Comparison of ENCODE assay signal across 8 mouse cellular contexts in the genomic region with DNA sequence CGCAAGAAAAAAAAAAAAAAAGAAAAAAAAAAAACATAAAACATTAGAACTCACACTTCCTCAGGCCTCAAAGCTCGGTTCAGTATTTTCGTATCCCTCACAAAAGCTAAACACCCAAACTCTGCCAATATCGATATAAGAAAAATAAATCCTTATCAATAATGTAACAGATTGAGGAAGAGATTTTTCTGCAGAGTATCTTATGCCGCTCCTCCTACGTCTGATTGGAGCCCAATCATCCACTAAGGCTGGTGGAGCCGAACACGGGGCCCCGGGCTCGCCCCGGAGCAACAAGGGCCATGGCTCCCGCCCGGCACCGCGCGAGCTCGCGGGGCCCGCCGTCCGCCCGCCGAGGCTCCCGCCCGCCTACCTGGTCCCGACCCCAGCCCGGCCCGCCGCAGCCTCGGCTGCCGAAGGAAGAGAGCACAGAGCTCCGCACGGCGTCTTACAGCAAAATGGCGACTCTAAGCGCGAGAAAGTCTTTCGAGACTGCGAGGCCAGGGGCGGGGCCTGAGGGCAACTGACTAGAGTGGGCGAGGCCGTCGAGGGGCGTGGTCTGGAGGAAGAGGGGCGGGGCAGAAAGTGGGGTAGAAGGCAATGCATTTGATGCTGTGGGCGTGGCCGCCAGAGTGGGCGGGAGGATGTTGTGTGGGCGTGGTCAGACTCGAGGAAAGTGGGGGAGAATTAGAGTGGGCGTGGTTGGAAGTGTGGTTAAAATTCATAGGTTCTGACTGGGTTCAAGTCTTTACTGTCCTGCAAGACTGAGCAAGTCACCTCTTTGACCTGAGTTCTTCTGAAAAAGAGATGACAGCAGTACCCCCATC. TPM values are rescaled to one million over a fixed set of nuclear protein-coding genes. Genes with fewer than 3 reads are reported as not detected.
DNase-seq lines count a peak whose midpoint lies in the region; ATAC-seq and TF ChIP-seq lines count a peak whose summit lies in the region.

A gene (minus strand): TSS at position 505 of the 824 bp plus-strand sequence.

- peaks cover 23% of the 10 kb centered on the region for H3K36me3 ChIP-seq in hindbrain, embryonic 10.5 days
- no peaks in the 10 kb centered on the region for H3K36me3 ChIP-seq in lung, postnatal 0 days (ENCODE audit: insufficient read depth, low read length)

- peak within 1 kb of the TSS; percentile 71 for H3K4me3 ChIP-seq in hindbrain, embryonic 10.5 days
- H3K4me3 ChIP-seq in lung, postnatal 0 days (ENCODE audit: low read depth, low read length), result peak within 1 kb of the TSS; percentile 59

- peak within 1 kb of the TSS; percentile 78 for H3K9ac ChIP-seq in lung, postnatal 0 days (replicated peaks; ENCODE audit: low read depth)

- no peaks in the 10 kb centered on the region for H3K27me3 ChIP-seq in hindbrain, embryonic 10.5 days (ENCODE audit: insufficient read depth, poor library complexity, severe bottlenecking)
- H3K27me3 ChIP-seq in lung, postnatal 0 days (replicated peaks; ENCODE audit: insufficient read depth, low read length), result no peaks in the 10 kb centered on the region

- H3K9me3 ChIP-seq in hindbrain, embryonic 10.5 days, result no peaks in the 10 kb centered on the region
- H3K9me3 ChIP-seq in lung, postnatal 0 days (ENCODE audit: low read length), result no peaks in the 10 kb centered on the region

- peaks cover 8% of the 10 kb centered on the region for H3K4me1 ChIP-seq in hindbrain, embryonic 10.5 days (replicated peaks)
- peaks cover 8% of the 10 kb centered on the region; the same call in 1 of the 2 replicates for H3K4me1 ChIP-seq in lung, postnatal 0 days (ENCODE audit: insufficient read depth, low read depth, low read length)

- TF ChIP-seq EP300 in lung, postnatal 0 days (IDR thresholded peaks at IDR 0.05), result no peak

- peak; percentile 96 for DNase-seq in MN1 (ENCODE audit: low spot score)
- DNase-seq in cerebellum, adult 9-10 months, result peak; percentile 99
- peak; percentile 99 for DNase-seq in hindbrain, embryonic 10.5 days (ENCODE audit: low spot score)
- DNase-seq in layer of hippocampus, adult 9-11 months, result peak; percentile 98
- peak; percentile 99 for DNase-seq in lung, postnatal 0 days (ENCODE audit: low spot score)
- peak; percentile 100 for DNase-seq in ovary, postnatal 14 days (ENCODE audit: low spot score)
- DNase-seq in thymus, postnatal 14 days, result peak; percentile 100

- peak within 1 kb of the TSS; percentile 51 for H3K4me2 ChIP-seq in lung, postnatal 0 days (replicated peaks; ENCODE audit: low read depth, low read length)

- ATAC-seq in frontal cortex, adult (ENCODE audit: low TSS enrichment), result peak; percentile 89
- ATAC-seq in lung, postnatal 0 days, result peak; percentile 98

- under 1% methylated on average over 51 of the region's 51 CpGs for WGBS in hindbrain, embryonic 10.5 days
- under 1% methylated on average over 51 of the region's 51 CpGs for WGBS in lung, postnatal 0 days

- peak within 1 kb of the TSS; percentile 95 for H3K27ac ChIP-seq in hindbrain, embryonic 10.5 days
- H3K27ac ChIP-seq in lung, postnatal 0 days (ENCODE audit: low read length), result peak within 1 kb of the TSS; percentile 89

- no peak for TF ChIP-seq CTCF in lung, postnatal 0 days (IDR thresholded peaks at IDR 0.05)

RNA-seq across cellular contexts. Expression of the gene that starts here (rescaled TPM):
- polyA plus RNA-seq in hindbrain, embryonic 10.5 days (2016; fragmentation: Nextera tagmentation; extraction: Ambion mirVana), result 44.8 and 47.6 TPM in 2 replicates
- 16.0 and 16.4 TPM in 2 replicates for polyA plus RNA-seq in lung, postnatal 0 days (2015; fragmentation: Nextera tagmentation; extraction: Ambion mirVana)

Comparison
In these comparisons a context has a peak if more than half of its experiments do, and no peak if none do; other contexts are left out.
1. Peak in every context shown above with its lines: DNase-seq, ATAC-seq, H3K4me3 ChIP-seq and H3K27ac ChIP-seq.